Mouse (Mus musculus): ENCODE measurements at regions not wholly inside any gene's neighbourhood (a gene's known extent, or its start where the extent isn't known, plus 50 kb on each side); places are given as distances from the start of the nearest gene placed in this dataset.
"Not testable (repeated sequence)": the region's sequence is repeated elsewhere in the genome, so short reads cannot be mapped to it uniquely, and the experiment has no call there.

- ATAC-seq (ENCODE audit: insufficient read depth): no peak
- H3K4me1 ChIP-seq (replicated peaks; ENCODE audit: control insufficient read depth in 2 of 2, insufficient read depth in 2 of 2, low read length in 1 of 2): no peaks in the 10 kb centered on the region
These were observed 874.1 kb downstream of the Robo2 start for GRCm38 (mm10) chr16:73537541-73537940.

GRCm38 (mm10) chr16:73530191-73530590 is 881.4 kb downstream of the Robo2 start:
- TF ChIP-seq CTCF (IDR thresholded peaks at IDR 0.05; ENCODE audit: low read depth): no peak
- no peak for TF ChIP-seq EP300 (IDR thresholded peaks at IDR 0.05; ENCODE audit: low read depth)
- Histone ChIP-seq H3K9me3 (ENCODE audit: control insufficient read depth, low read length) (no peaks in the 10 kb centered on the region; the same call in 1 of the 2 replicates), H3K27me3 (ENCODE audit: control insufficient read depth, insufficient read depth, low read length) (no peaks in the 10 kb centered on the region), H3K27ac (no peak overlapping the region), H3K4me1 (replicated peaks; ENCODE audit: control insufficient read depth in 2 of 2, insufficient read depth in 2 of 2, low read length in 1 of 2) (no peaks in the 10 kb centered on the region), H3K9ac (replicated peaks) (no peak overlapping the region), H3K36me3 (replicated peaks; ENCODE audit: control insufficient read depth, insufficient read depth, low read depth) (no peaks in the 10 kb centered on the region), H3K4me2 (ENCODE audit: low read depth) (no peak overlapping the region), H3K4me3 (ENCODE audit: insufficient read depth in 1 of 2, low read depth in 2 of 2, low read length in 2 of 2) (no peak overlapping the region)
- ATAC-seq (ENCODE audit: insufficient read depth) (no peak), DNase-seq (ENCODE audit: low read depth in 3 of 3, low spot score in 3 of 3) (no peak)
- 61% methylated on average over 10 of the region's 10 CpGs for WGBS (ENCODE audit: insufficient replicate concordance)

More at GRCm38 (mm10) chr16:73537541-73537940, 874.1 kb downstream of the Robo2 start:
- Histone ChIP-seq H3K9ac (replicated peaks) (no peak overlapping the region), H3K4me3 (ENCODE audit: insufficient read depth in 1 of 2, low read depth in 2 of 2, low read length in 2 of 2) (no peak overlapping the region), H3K36me3 (replicated peaks; ENCODE audit: control insufficient read depth, insufficient read depth, low read depth) (no peaks in the 10 kb centered on the region), H3K27me3 (ENCODE audit: control insufficient read depth, insufficient read depth, low read length) (no peaks in the 10 kb centered on the region), H3K4me2 (ENCODE audit: low read depth) (no peak overlapping the region), H3K27ac (no peak overlapping the region), H3K9me3 (ENCODE audit: control insufficient read depth, low read length) (no peaks in the 10 kb centered on the region)
- no peak for DNase-seq (ENCODE audit: low read depth in 3 of 3, low spot score in 3 of 3)
- 78% methylated on average over 7 of the region's 7 CpGs for WGBS (ENCODE audit: insufficient replicate concordance)
- TF ChIP-seq CTCF (IDR thresholded peaks at IDR 0.05; ENCODE audit: low read depth) (no peak), EP300 (IDR thresholded peaks at IDR 0.05; ENCODE audit: low read depth) (no peak)

- not testable (repeated sequence) for ATAC-seq (ENCODE audit: insufficient read depth); H3K36me3 ChIP-seq (replicated peaks; ENCODE audit: control insufficient read depth, insufficient read depth, low read depth); H3K27me3 ChIP-seq (ENCODE audit: control insufficient read depth, insufficient read depth, low read length); H3K9ac ChIP-seq (replicated peaks); H3K4me2 ChIP-seq (ENCODE audit: low read depth); H3K9me3 ChIP-seq (ENCODE audit: control insufficient read depth, low read length); H3K27ac ChIP-seq; H3K4me3 ChIP-seq (ENCODE audit: insufficient read depth in 1 of 2, low read depth in 2 of 2, low read length in 2 of 2); DNase-seq (ENCODE audit: low read depth in 3 of 3, low spot score in 3 of 3); H3K4me1 ChIP-seq (replicated peaks; ENCODE audit: control insufficient read depth in 2 of 2, insufficient read depth in 2 of 2, low read length in 1 of 2)
- 56% methylated on average over 3 of the region's 3 CpGs for WGBS (ENCODE audit: insufficient replicate concordance)
These were observed 888.7 kb downstream of the Robo2 start for GRCm38 (mm10) chr16:73522931-73523330.

- H3K4me1 ChIP-seq (replicated peaks; ENCODE audit: control insufficient read depth in 2 of 2, insufficient read depth in 2 of 2, low read length in 1 of 2): no peaks in the 10 kb centered on the region
- DNase-seq (ENCODE audit: low read depth in 3 of 3, low spot score in 3 of 3): no peak
- no peak overlapping the region for H3K4me3 ChIP-seq (ENCODE audit: insufficient read depth in 1 of 2, low read depth in 2 of 2, low read length in 2 of 2)
- H3K27ac ChIP-seq: no peak overlapping the region
- no peak overlapping the region for H3K9ac ChIP-seq (replicated peaks)
- no peaks in the 10 kb centered on the region for H3K36me3 ChIP-seq (replicated peaks; ENCODE audit: control insufficient read depth, insufficient read depth, low read depth)
- no peaks in the 10 kb centered on the region for H3K9me3 ChIP-seq (ENCODE audit: control insufficient read depth, low read length)
- no peak for TF ChIP-seq CTCF (IDR thresholded peaks at IDR 0.05; ENCODE audit: low read depth)
- no peak for TF ChIP-seq EP300 (IDR thresholded peaks at IDR 0.05; ENCODE audit: low read depth)
- no peak overlapping the region for H3K4me2 ChIP-seq (ENCODE audit: low read depth)
- ATAC-seq (ENCODE audit: insufficient read depth): no peak
- H3K27me3 ChIP-seq (ENCODE audit: control insufficient read depth, insufficient read depth, low read length): no peaks in the 10 kb centered on the region
These were observed 906.9 kb downstream of the Robo2 start for GRCm38 (mm10) chr16:73504759-73505158.

- TF ChIP-seq CTCF (IDR thresholded peaks at IDR 0.05; ENCODE audit: low read depth) (no peak), EP300 (IDR thresholded peaks at IDR 0.05; ENCODE audit: low read depth) (no peak)
- H3K4me2 ChIP-seq (ENCODE audit: low read depth): no peak overlapping the region
- H3K27me3 ChIP-seq (ENCODE audit: control insufficient read depth, insufficient read depth, low read length): no peaks in the 10 kb centered on the region
- H3K9ac ChIP-seq (replicated peaks): no peak overlapping the region
- no peaks in the 10 kb centered on the region for H3K36me3 ChIP-seq (replicated peaks; ENCODE audit: control insufficient read depth, insufficient read depth, low read depth)
- H3K27ac ChIP-seq: no peak overlapping the region
- WGBS (ENCODE audit: insufficient replicate concordance): 56% methylated on average over 1 of the region's 1 CpGs
- ATAC-seq (ENCODE audit: insufficient read depth): no peak
- no peaks in the 10 kb centered on the region for H3K4me1 ChIP-seq (replicated peaks; ENCODE audit: control insufficient read depth in 2 of 2, insufficient read depth in 2 of 2, low read length in 1 of 2)
- no peaks in the 10 kb centered on the region for H3K9me3 ChIP-seq (ENCODE audit: control insufficient read depth, low read length)
- DNase-seq (ENCODE audit: low read depth in 3 of 3, low spot score in 3 of 3): no peak
- no peak overlapping the region for H3K4me3 ChIP-seq (ENCODE audit: insufficient read depth in 1 of 2, low read depth in 2 of 2, low read length in 2 of 2)
These were observed 912.9 kb downstream of the Robo2 start for GRCm38 (mm10) chr16:73498636-73499208.

Data from liver, embryonic 14.5 days (tissue).